Comparison of ENCODE assay signal across 31 mouse cellular contexts in genomic region chr14:79716704-79717103, GRCm38 (mm10). TPM values are rescaled to one million over a fixed set of nuclear protein-coding genes. Genes with fewer than 3 reads are reported as not detected.
"Had no signal": no experiment of that assay in that cellular context is flagged by ENCODE, and none has a peak within 500 bp of the region (broad histone marks: within the 10 kb centered on the region; RNA-seq: fewer than 3 reads in every experiment).

No protein-coding gene starts in this region.

- H3K36me3 ChIP-seq: heart, embryonic 10.5 days; heart, embryonic 12.5 days; hindbrain, embryonic 10.5 days; hindbrain, embryonic 12.5 days; intestine, embryonic 15.5 days; kidney, embryonic 15.5 days; limb, embryonic 13.5 days; limb, embryonic 15.5 days; liver, embryonic 12.5 days had no signal

- H3K4me3 ChIP-seq: gastrocnemius, adult 2 months; heart, embryonic 10.5 days; heart, embryonic 12.5 days; hindbrain, embryonic 10.5 days; hindbrain, embryonic 12.5 days; intestine, embryonic 15.5 days; kidney, embryonic 15.5 days; limb, embryonic 13.5 days; limb, embryonic 15.5 days; liver, embryonic 12.5 days had no signal

- H3K9me3 ChIP-seq: heart, embryonic 10.5 days; heart, embryonic 12.5 days; hindbrain, embryonic 10.5 days; hindbrain, embryonic 12.5 days; intestine, embryonic 15.5 days; kidney, embryonic 15.5 days; limb, embryonic 13.5 days; limb, embryonic 15.5 days; liver, embryonic 12.5 days had no signal

- ATAC-seq: hindbrain, embryonic 16.5 days; inflammation-experienced regulatory T-cells, adult 6 months; intestine, embryonic 15.5 days; intestine, postnatal 0 days; liver, embryonic 12.5 days had no signal

- H3K4me2 ChIP-seq: heart, embryonic 12.5 days; hindbrain, embryonic 12.5 days; hindbrain, embryonic 14.5 days; intestine, embryonic 15.5 days; kidney, embryonic 15.5 days; limb, embryonic 13.5 days; limb, embryonic 15.5 days; liver, embryonic 12.5 days had no signal

- H3K9ac ChIP-seq: heart, embryonic 12.5 days; hindbrain, embryonic 12.5 days; hindbrain, embryonic 14.5 days; intestine, embryonic 15.5 days; kidney, embryonic 15.5 days; limb, embryonic 13.5 days; limb, embryonic 15.5 days; liver, embryonic 12.5 days had no signal

- H3K4me1 ChIP-seq: heart, embryonic 10.5 days; intestine, embryonic 15.5 days; limb, embryonic 13.5 days; limb, embryonic 15.5 days; liver, embryonic 12.5 days had no signal

- DNase-seq: gastrocnemius, adult 2 months; gastrocnemius, postnatal 10 days; gastrocnemius, postnatal 25 days; heart, adult 18-20 months; heart, postnatal 10 days; heart, postnatal 4 days; kidney, adult 18-20 months; kidney, adult 8-10 months; kidney, postnatal 14 days; kidney, postnatal 36 days; layer of hippocampus, adult 9-11 months; layer of hippocampus, postnatal 36 days; left cerebral cortex, postnatal 4 days had no signal

- H3K27me3 ChIP-seq: heart, embryonic 12.5 days; hindbrain, embryonic 12.5 days; intestine, embryonic 15.5 days; limb, embryonic 13.5 days; limb, embryonic 15.5 days; liver, embryonic 12.5 days had no signal

- H3K27ac ChIP-seq: gastrocnemius, adult 2 months; heart, embryonic 10.5 days; hindbrain, embryonic 10.5 days; hindbrain, embryonic 12.5 days; hindbrain, embryonic 14.5 days; intestine, embryonic 15.5 days; kidney, embryonic 15.5 days; kidney, postnatal 0 days; limb, embryonic 13.5 days; limb, embryonic 15.5 days; liver, embryonic 12.5 days had no signal

RNA-seq across cellular contexts. Expression of gene Pcdh8, which starts 54.4 kb away (rescaled TPM):
- total RNA-seq: gastrocnemius, adult 2 months; gastrocnemius, postnatal 25 days; granulocyte monocyte progenitor cell, adult 5-6 weeks; heart, postnatal 10 days; heart, postnatal 25 days; liver, adult 2 months had no signal
- polyA plus RNA-seq: inflammation-experienced regulatory T-cells, adult 6 months; liver, adult 2 months; liver, embryonic 12.5 days had no signal

RNA-seq across cellular contexts. Expression of gene Cnmd, which starts 54.7 kb away (rescaled TPM):
- total RNA-seq: granulocyte monocyte progenitor cell, adult 5-6 weeks; heart, postnatal 10 days had no signal
- polyA plus RNA-seq: inflammation-experienced regulatory T-cells, adult 6 months; large intestine, adult 2 months; liver, embryonic 12.5 days had no signal
